Mouse (Mus musculus) intestine, embryonic 16.5 days (tissue): ENCODE measurements around the gene Gdpd2. TPM values are rescaled to one million over a fixed set of nuclear protein-coding genes. Genes with fewer than 3 reads are reported as not detected.
A peak's percentile ranks its signal among the peaks of the same experiment; 100 is the strongest.

ENCODE experiments used
- ATAC-seq: fragments of 200-750 bp; cut with Nextera tagmentation; 2 replicates; pipeline ENCODE4 v1.8.0; 2017; ENCODE audit warnings: moderate TSS enrichment, moderate library complexity
- H3K27ac ChIP-seq: fragments of 300-500 bp; sonication (generic); 2 replicates; pipeline ENCODE4 v1.5.1; 2014; ENCODE audit warnings: mild to moderate bottlenecking, low read length
- H3K27me3 ChIP-seq: fragments of 300-500 bp; sonication (generic); replicated peaks from 2 replicates; pipeline ENCODE4 v1.6.1; 2014; ENCODE audit warnings: low read length, control low read depth, mixed read lengths; ENCODE audit not compliant: control insufficient read depth, insufficient read depth
- H3K36me3 ChIP-seq: fragments of 300-500 bp; sonication (generic); 2 replicates; pipeline ENCODE4 v1.6.1; 2014; ENCODE audit warnings: low read length, control low read depth; ENCODE audit not compliant: control insufficient read depth, insufficient read depth
- H3K4me1 ChIP-seq: fragments of 300-500 bp; sonication (generic); 2 replicates; pipeline ENCODE4 v1.6.1; 2014; ENCODE audit warnings: low read length, control low read depth, mixed read lengths; ENCODE audit not compliant: control insufficient read depth, insufficient read depth
- H3K4me2 ChIP-seq: fragments of 300-500 bp; sonication (generic); 2 replicates; pipeline ENCODE4 v1.6.1; 2014; ENCODE audit warnings: low read depth, low read length, control low read depth
- H3K4me3 ChIP-seq: fragments of 300-500 bp; sonication (generic); 2 replicates; pipeline ENCODE4 v1.5.1; 2014; ENCODE audit warnings: mild to moderate bottlenecking, low read length
- H3K9ac ChIP-seq: fragments of 300-500 bp; sonication (generic); 2 replicates; pipeline ENCODE4 v1.6.1; 2014; ENCODE audit warnings: low read depth, low read length
- H3K9me3 ChIP-seq: fragments of 300-500 bp; sonication (generic); 2 replicates; pipeline ENCODE4 v1.6.1; 2016; ENCODE audit warnings: low read length, control low read depth; ENCODE audit not compliant: control insufficient read depth
- WGBS: fragments of 180-500 bp; shearing (Covaris S2); extraction: QIAGEN DNeasy Blood & Tissue Kit; methylation state at CpG from one replicate; pipeline ENCODE4 v1.1.7; 2014; 5-methylcytosine and 5-hydroxymethylcytosine counted together
- polyA plus RNA-seq: library from polyadenylated mRNA; unstranded; fragments of >200 nt; fragmentation: Nextera tagmentation; extraction: Ambion mirVana; gene quantifications from 2 replicates; pipeline ENCODE4 v1.2.1, GENCODE M21; 2015

Gene Gdpd2
- polyA plus RNA-seq: 1.5 and 1.8 TPM in 2 replicates

DNA sequence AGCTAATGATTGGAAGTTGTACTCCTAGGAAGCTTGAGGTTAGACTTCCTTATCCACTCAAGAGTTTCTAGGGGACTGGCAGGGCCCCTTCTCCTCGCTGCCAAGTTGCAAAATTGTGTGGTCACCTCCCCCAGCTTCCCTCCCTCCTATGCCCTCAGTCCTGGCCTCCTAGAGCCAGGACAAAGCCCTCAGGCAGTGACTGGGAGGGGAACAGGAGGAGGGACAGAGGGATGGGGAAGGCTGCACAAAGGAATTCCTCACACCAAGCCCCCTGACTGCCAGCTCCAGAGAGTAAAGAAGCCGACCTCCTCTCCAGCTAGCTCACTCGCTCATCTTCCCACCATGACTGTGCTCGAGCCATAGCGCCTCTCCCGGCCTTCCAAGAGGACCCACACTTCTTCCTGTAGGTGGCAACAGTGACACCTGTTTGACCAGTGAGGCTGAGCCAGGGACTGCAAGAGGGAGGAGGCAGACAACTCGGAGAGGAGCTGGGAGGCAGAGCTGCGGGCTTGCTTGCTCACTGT, at the start of gene Gdpd2:
Gdpd2 (plus strand) TSS at position 209 of the 524 bp plus-strand sequence.
- Histone ChIP-seq H3K27ac (no peak within 1 kb of the TSS), H3K9me3 (no peaks in the 10 kb centered on the region), H3K9ac (no peak within 1 kb of the TSS), H3K36me3 (no peaks in the 10 kb centered on the region), H3K4me2 (peak within 1 kb of the TSS; percentile 32; the same call in 1 of the 2 replicates), H3K4me3 (peak within 1 kb of the TSS; percentile 21), H3K4me1 (peaks cover 4% of the 10 kb centered on the region; the same call in 1 of the 2 replicates), H3K27me3 (0 out of 2 replicates have a peak, but pooled peaks cover 10% of the 10 kb centered on the region)
- 16% methylated on average over 8 of the region's 8 CpGs for WGBS
- ATAC-seq: peak; percentile 82

DNA sequence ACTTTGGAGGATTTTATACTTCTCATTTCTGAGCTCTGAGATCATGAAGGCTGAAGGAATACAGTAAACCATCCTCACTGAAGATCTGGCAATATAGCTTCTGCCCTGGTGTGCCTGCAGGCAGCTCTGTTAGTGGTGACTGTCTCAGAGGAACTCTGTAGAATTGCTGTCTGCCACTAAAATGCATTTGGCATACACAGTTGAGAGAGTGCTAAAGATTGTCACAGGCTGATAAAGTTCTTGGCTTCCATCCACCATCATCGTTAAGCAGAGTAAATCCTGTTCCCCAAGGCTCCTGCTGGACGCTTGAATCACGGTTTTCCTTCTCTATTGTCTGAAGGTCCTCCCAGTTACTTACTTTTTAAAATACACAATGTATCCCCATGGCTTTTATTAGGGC, 43.1 kb upstream of the Gdpd2 start:
- Histone ChIP-seq H3K36me3 (no peaks in the 10 kb centered on the region), H3K27me3 (no peaks in the 10 kb centered on the region), H3K4me1 (no peaks in the 10 kb centered on the region), H3K4me2 (no peak overlapping the region), H3K27ac (no peak overlapping the region), H3K4me3 (no peak overlapping the region), H3K9me3 (no peaks in the 10 kb centered on the region), H3K9ac (no peak overlapping the region)
- ATAC-seq: no peak
- 71% methylated on average over 3 of the region's 3 CpGs for WGBS

DNA sequence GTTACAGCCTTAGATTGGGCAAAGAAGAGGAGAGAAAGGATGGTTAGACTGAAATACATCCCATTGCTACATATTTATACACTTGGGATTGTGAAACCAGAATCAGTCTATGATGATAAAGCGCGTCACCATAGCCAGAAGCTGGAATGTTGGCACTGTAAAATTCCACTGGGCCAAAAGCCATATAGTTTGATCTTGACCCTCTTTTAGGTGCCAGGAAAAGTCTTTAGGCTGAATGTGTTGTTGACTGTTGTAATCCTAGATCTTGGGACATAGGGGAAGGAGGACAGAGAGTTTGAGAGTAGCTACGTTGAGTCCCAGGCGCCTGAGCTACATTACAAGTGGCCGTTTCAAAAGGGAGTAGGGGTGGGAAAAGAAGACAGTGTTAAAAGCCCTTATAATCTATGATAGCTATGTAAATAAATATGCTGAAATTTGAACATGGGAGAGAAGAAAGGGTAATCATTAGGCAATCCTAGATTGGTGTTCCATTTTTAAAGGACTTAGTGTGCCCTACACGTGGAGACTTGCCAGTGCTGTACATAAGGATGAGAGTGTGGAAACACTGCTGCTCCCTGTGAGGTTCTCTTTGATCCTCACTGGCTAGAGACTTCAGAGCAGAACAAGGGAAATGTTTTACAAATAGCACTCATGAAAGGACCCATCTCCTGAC, 42.2 kb upstream of the Gdpd2 start:
- Histone ChIP-seq H3K9me3 (no peaks in the 10 kb centered on the region), H3K27me3 (no peaks in the 10 kb centered on the region), H3K4me3 (no peak overlapping the region), H3K9ac (no peak overlapping the region), H3K36me3 (no peaks in the 10 kb centered on the region), H3K4me2 (no peak overlapping the region), H3K4me1 (no peaks in the 10 kb centered on the region), H3K27ac (no peak overlapping the region)
- 88% methylated on average over 6 of the region's 6 CpGs for WGBS
- ATAC-seq: no peak

DNA sequence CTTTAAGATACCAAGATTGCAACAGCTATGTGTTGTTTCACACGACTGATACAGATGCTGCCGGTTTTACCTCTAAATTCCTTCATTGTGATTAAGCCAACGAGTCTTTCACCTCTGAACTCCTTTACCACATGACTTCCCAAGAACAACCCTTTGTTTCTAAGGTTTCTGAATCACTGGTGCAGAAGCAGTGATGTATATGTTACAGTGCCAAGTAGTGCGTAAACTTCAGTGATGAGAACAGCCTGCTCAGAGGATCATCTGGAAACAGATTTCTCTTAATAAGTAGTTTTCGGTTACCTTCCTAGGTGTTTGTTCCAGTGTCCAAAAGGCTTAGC, 41.7 kb upstream of the Gdpd2 start:
- H3K36me3 ChIP-seq: no peaks in the 10 kb centered on the region
- no peak overlapping the region for H3K4me2 ChIP-seq
- no peaks in the 10 kb centered on the region for H3K27me3 ChIP-seq
- no peak overlapping the region for H3K9ac ChIP-seq
- ATAC-seq: no peak
- H3K9me3 ChIP-seq: no peaks in the 10 kb centered on the region
- H3K27ac ChIP-seq: no peak overlapping the region
- 82% methylated on average over 5 of the region's 5 CpGs for WGBS
- no peaks in the 10 kb centered on the region for H3K4me1 ChIP-seq
- H3K4me3 ChIP-seq: no peak overlapping the region

DNA sequence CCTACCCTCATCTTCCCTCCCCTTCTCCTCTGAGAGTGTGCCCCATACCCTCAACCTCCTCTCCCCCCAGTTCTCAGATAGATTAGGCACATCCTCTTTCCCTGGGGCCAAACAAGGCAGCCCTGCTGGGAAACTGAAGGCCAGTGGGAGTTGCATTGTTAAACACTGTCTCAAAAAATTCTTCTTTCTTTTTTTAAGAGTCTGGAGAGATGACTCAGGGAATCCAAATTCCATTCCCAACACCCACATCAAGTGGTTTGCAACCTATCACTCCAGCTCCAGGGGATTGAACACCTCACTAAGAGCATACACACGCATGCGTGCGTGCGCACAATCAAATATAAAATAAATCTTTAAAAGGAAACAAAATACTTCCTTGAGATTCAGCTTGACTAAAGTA, 32.9 kb upstream of the Gdpd2 start:
- no peak overlapping the region for H3K27ac ChIP-seq
- no peak overlapping the region for H3K9ac ChIP-seq
- no peaks in the 10 kb centered on the region for H3K4me1 ChIP-seq
- no peaks in the 10 kb centered on the region for H3K36me3 ChIP-seq
- ATAC-seq: no peak
- no peak overlapping the region for H3K4me3 ChIP-seq
- H3K27me3 ChIP-seq: no peaks in the 10 kb centered on the region
- over 99% methylated on average over 4 of the region's 4 CpGs for WGBS
- no peak overlapping the region for H3K4me2 ChIP-seq
- no peaks in the 10 kb centered on the region for H3K9me3 ChIP-seq

DNA sequence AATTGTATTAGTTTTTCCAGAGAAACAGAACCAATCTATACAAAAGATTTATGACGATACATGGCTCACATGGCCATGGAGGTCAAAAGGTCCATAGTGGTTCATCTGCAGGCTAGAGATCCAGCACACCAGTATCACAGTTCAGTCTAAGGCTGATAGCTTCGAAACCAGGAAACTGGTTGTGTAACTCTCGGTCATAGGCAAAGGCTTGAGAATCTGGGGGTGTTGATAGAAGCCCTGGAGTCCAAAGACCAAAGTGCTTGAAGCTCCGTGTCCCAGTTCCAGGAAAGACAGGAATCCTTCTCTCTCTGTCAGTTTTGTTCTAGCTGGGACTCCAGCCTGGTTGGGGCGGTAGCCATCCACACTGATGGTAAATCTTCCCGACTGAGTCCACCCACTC, 21.6 kb upstream of the Gdpd2 start:
- no peak overlapping the region for H3K4me3 ChIP-seq
- WGBS: 88% methylated on average over 6 of the region's 6 CpGs
- H3K9ac ChIP-seq: no peak overlapping the region
- H3K4me1 ChIP-seq: no peaks in the 10 kb centered on the region
- no peaks in the 10 kb centered on the region for H3K9me3 ChIP-seq
- H3K27ac ChIP-seq: no peak overlapping the region
- no peak overlapping the region for H3K4me2 ChIP-seq
- peak; percentile 94 for ATAC-seq
- H3K27me3 ChIP-seq: no peaks in the 10 kb centered on the region
- H3K36me3 ChIP-seq: no peaks in the 10 kb centered on the region; the same call in 1 of the 2 replicates

DNA sequence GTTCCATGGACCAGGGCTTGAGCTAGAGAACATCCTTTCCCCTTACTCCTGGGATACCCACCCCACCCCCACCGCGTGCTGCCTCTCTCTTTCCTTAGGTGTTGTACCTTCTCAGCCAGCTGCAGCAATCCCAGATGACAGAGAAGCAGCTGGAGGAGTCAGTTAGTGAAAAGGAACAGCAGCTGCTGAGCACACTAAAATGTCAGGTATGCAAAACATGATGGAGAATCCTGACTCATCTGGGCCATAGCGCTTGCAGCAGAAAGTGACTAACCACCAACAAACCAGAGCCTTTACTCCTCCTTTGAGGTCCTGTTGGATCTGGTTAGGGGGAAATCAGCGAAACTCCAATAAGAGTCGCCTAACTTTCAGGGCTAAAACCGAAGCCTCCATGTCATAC, 13.5 kb upstream of the Gdpd2 start:
- WGBS: 92% methylated on average over 6 of the region's 6 CpGs

DNA sequence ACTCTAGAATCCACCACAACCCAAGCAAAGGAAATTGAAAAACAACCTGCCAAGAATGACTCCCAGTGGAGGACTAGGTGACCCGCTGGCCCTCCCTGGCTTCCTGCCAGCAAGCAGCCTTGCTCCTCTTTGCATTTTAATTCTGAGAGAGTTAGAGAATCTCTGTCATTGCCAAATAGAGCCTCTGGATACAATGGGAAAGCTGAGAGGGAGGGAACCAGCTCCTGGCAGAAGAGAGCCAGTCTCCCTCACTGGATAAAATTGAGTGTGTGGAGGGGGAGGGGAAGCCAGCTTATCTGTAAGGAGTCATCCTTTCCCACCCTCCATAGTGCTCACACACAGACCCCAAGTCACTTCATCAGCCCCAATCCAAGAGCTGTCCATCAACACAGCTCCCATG, 726 bp upstream of the Gdpd2 start:
- Histone ChIP-seq H3K9me3 (no peaks in the 10 kb centered on the region), H3K36me3 (no peaks in the 10 kb centered on the region), H3K4me3 (no peak overlapping the region), H3K9ac (no peak overlapping the region), H3K27ac (no peak overlapping the region), H3K4me2 (no peak overlapping the region), H3K27me3 (0 out of 2 replicates have a peak, but pooled peaks cover 10% of the 10 kb centered on the region), H3K4me1 (peaks cover 4% of the 10 kb centered on the region; the same call in 1 of the 2 replicates)
- ATAC-seq: no peak
- 22% methylated on average over 1 of the region's 1 CpGs for WGBS

More for the DNA sequence above, 13.5 kb upstream of the Gdpd2 start:
- Histone ChIP-seq H3K27me3 (no peaks in the 10 kb centered on the region; the same call in 1 of the 2 replicates), H3K36me3 (no peaks in the 10 kb centered on the region; the same call in 1 of the 2 replicates), H3K4me2 (no peak overlapping the region), H3K9ac (no peak overlapping the region), H3K9me3 (no peaks in the 10 kb centered on the region), H3K27ac (no peak overlapping the region), H3K4me1 (no peaks in the 10 kb centered on the region), H3K4me3 (no peak overlapping the region)
- ATAC-seq: no peak

DNA sequence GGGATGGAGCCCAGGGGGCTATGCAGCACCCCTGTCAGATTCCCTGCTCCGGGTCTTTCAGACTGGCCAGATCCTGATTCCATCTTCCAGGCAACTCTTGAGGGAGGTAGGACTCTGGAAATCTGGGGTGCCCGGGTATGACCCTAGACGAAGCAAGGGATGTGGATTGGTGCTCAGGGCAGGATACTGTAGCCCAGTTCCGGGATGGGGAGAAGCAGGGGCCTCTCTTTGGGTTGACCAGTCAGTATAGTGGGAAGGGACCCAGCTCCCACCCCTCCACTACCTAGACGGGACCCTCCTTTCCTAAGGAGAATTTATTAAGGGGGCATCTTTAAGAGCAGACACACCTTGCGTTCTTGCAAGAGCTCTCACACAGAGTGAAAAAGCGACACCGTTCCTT, 593 bp downstream of the Gdpd2 start:
- peak overlapping the region; percentile 21 for H3K4me3 ChIP-seq
- peak overlapping the region; percentile 32; the same call in 1 of the 2 replicates for H3K4me2 ChIP-seq
- ATAC-seq: 0 out of 2 replicates have a peak, but pooled peaks have one; percentile 7
- peaks cover 4% of the 10 kb centered on the region; the same call in 1 of the 2 replicates for H3K4me1 ChIP-seq
- H3K27ac ChIP-seq: no peak overlapping the region
- no peaks in the 10 kb centered on the region for H3K9me3 ChIP-seq
- H3K36me3 ChIP-seq: no peaks in the 10 kb centered on the region
- 29% methylated on average over 8 of the region's 8 CpGs for WGBS
- H3K27me3 ChIP-seq: 0 out of 2 replicates have a peak, but pooled peaks cover 8% of the 10 kb centered on the region
- H3K9ac ChIP-seq: no peak overlapping the region
